Mouse (Mus musculus) liver, embryonic 12.5 days (tissue): ENCODE data around the gene Olfr68. TPM values are rescaled to one million over a fixed set of nuclear protein-coding genes. Genes with fewer than 3 reads are reported as not detected.
"Not testable (repeated sequence)": the region's sequence is repeated elsewhere in the genome, so short reads cannot be mapped to it uniquely, and the experiment has no call there.

Source experiments
- ATAC-seq: fragments of 200-750 bp; cut with Nextera tagmentation; 2 replicates; pipeline ENCODE4 v1.8.0; 2017; ENCODE audit warnings: moderate number of reproducible peaks, mild to moderate bottlenecking, moderate library complexity
- H3K27ac ChIP-seq: fragments of 300-500 bp; sonication (generic); 2 replicates; pipeline ENCODE4 v1.5.1; 2016; ENCODE audit warnings: mild to moderate bottlenecking
- H3K27me3 ChIP-seq: fragments of 300-500 bp; sonication (generic); replicated peaks from 2 replicates; pipeline ENCODE4 v1.6.1; 2016; ENCODE audit warnings: mild to moderate bottlenecking, moderate library complexity
- H3K36me3 ChIP-seq: fragments of 300-500 bp; sonication (generic); 2 replicates; pipeline ENCODE4 v1.6.1; 2016; ENCODE audit warnings: mild to moderate bottlenecking, moderate library complexity
- H3K4me1 ChIP-seq: fragments of 300-500 bp; sonication (generic); 2 replicates; pipeline ENCODE4 v1.6.1; 2016
- H3K4me2 ChIP-seq: fragments of 300-500 bp; sonication (generic); 2 replicates; pipeline ENCODE4 v1.6.1; 2016; ENCODE audit warnings: mild to moderate bottlenecking, moderate library complexity
- H3K4me3 ChIP-seq: fragments of 300-500 bp; sonication (generic); 2 replicates; pipeline ENCODE4 v1.5.1; 2016; ENCODE audit warnings: mild to moderate bottlenecking, moderate library complexity
- H3K9ac ChIP-seq: fragments of 300-500 bp; sonication (generic); 2 replicates; pipeline ENCODE4 v1.6.1; 2016; ENCODE audit warnings: mild to moderate bottlenecking, moderate library complexity
- H3K9me3 ChIP-seq: fragments of 300-500 bp; sonication (generic); replicated peaks from 2 replicates; pipeline ENCODE4 v1.6.1; 2016; ENCODE audit warnings: mild to moderate bottlenecking, moderate library complexity
- WGBS: fragments of 180-500 bp; shearing (Covaris S2); methylation state at CpG from one replicate; pipeline ENCODE4 v1.1.7; 2016; ENCODE audit not compliant: insufficient replicate concordance; 5-methylcytosine and 5-hydroxymethylcytosine counted together
- polyA plus RNA-seq: library from polyadenylated mRNA; unstranded; fragments of >200 nt; fragmentation: Nextera tagmentation; extraction: Ambion mirVana; gene quantifications from 2 replicates; pipeline ENCODE4 v1.2.1, GENCODE M21; 2016

The Olfr68 gene
- not detected in 2 replicates for polyA plus RNA-seq

DNA sequence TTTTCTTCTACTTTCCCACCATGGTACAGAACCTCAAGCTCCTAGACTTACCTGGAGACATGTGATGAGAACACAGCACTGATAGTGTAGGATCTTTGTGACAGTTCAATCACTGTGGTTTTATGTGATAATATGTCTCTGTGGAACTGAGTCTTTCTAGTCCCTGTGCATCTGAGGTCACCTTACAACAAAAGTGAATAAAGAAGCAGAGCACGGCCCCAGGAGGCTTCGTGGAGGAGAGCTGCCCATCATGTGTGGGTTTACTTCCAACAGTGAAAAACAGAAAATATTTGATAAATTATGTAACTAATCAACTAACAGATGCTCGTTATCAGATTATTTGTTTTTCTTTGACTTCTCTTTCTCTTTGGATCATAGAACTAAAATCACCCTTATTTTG is at the start of gene Olfr68:
TSS of gene Olfr68 (minus strand) at position 101 of the 400 bp plus-strand sequence.
- Histone ChIP-seq H3K36me3 (no peaks in the 10 kb centered on the region), H3K4me2 (no peak within 1 kb of the TSS), H3K4me1 (peaks cover 8% of the 10 kb centered on the region; the same call in 1 of the 2 replicates), H3K9ac (no peak within 1 kb of the TSS), H3K4me3 (no peak within 1 kb of the TSS), H3K9me3 (no peaks in the 10 kb centered on the region), H3K27me3 (no peaks in the 10 kb centered on the region), H3K27ac (no peak within 1 kb of the TSS)
- 65% methylated on average over 3 of the region's 3 CpGs for WGBS
- ATAC-seq, result no peak

DNA sequence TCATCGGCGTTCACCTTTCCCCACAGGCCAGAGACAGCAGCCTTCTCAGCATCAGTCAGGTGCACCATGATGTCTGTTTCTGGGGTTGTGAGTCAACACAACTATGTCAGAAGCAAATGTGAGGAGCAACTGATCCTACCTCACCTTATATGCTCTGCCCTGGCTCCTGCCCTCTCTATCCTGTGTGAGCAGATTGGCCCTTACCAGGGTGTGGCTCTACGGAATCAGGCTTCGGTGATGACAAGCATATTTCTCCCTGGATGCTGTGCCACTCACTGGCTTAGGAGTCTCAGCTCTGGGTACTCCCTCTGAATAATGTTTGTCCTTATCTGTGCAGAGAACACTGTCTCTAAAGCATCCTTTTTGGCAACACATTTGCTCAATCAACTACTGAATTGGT is 48.3 kb upstream of the Olfr68 start, which contains the start of gene Hbb-bs:
TSS of gene Hbb-bs (minus strand) at position 289 of the 400 bp plus-strand sequence.
- Histone ChIP-seq H3K36me3 (no peaks in the 10 kb centered on the region), H3K4me2 (peak within 1 kb of the TSS; percentile 49), H3K4me3 (peak within 1 kb of the TSS; percentile 51), H3K27ac (peak within 1 kb of the TSS; percentile 97), H3K9ac (peak within 1 kb of the TSS; percentile 71), H3K9me3 (no peaks in the 10 kb centered on the region), H3K4me1 (peaks cover 45% of the 10 kb centered on the region), H3K27me3 (no peaks in the 10 kb centered on the region)
- WGBS, result 42% methylated on average over 4 of the region's 4 CpGs
- peak; percentile 88 for ATAC-seq

DNA sequence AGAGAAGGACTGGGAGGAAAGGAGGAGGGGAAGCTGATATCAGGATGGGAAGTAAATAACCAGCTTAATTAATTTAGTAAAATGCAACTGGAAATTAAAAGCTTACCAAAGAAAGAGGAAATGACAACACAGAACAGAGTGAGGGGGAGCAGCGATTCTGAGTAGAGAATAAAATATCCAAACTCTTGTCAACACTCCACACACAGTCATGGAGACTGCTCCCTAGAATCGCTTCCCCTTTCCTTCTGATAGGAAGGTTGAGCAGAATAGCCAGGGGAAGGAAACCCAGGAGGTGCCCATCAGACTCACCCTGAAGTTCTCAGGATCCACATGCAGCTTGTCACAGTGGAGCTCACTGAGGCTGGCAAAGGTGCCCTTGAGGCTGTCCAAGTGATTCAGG is 47.6 kb upstream of the Olfr68 start:
- H3K9me3 ChIP-seq, H3K4me3 ChIP-seq, ATAC-seq, H3K36me3 ChIP-seq, H3K27me3 ChIP-seq, H3K4me2 ChIP-seq, H3K27ac ChIP-seq, H3K9ac ChIP-seq: not testable (repeated sequence)
- no CpG with 5 or more reads among the region's 2 CpGs for WGBS
- H3K4me1 ChIP-seq, result peaks cover 48% of the 10 kb centered on the region

DNA sequence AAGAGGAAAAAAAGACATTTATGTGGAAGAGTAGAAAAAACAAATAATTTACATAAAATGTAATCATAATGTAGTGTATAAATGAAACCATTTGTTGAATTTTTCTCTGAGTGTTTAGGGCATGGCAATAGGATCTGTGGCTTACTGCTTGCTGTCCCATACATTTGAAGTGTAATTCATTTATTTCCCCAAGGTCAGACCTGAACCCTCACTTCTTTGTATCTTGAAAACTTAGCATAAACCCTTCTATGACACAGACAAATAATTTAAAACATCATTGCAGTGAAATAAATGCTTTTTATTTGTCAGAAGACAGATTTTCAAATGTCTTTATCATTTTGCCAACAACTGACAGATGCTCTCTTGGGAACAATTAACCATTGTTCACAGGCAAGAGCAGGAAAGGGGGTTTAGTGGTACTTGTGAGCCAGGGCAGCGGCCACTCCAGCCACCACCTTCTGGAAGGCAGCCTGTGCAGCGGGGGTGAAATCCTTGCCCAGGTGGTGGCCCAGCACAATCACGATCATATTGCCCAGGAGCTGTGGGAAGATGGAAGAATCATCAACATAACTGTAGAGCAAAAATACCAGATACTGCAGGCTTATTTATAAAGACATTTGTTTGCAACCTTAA is 46.9 kb upstream of the Olfr68 start:
- peak overlapping the region; percentile 99 for H3K27ac ChIP-seq
- peak; percentile 72 for ATAC-seq
- WGBS, result 47% methylated on average over 3 of the region's 3 CpGs
- H3K36me3 ChIP-seq, result no peaks in the 10 kb centered on the region
- no peaks in the 10 kb centered on the region for H3K9me3 ChIP-seq
- peaks cover 48% of the 10 kb centered on the region for H3K4me1 ChIP-seq
- H3K27me3 ChIP-seq, result no peaks in the 10 kb centered on the region
- peak overlapping the region; percentile 71 for H3K9ac ChIP-seq
- peak overlapping the region; percentile 54 for H3K4me2 ChIP-seq
- peak overlapping the region; percentile 53 for H3K4me3 ChIP-seq

DNA sequence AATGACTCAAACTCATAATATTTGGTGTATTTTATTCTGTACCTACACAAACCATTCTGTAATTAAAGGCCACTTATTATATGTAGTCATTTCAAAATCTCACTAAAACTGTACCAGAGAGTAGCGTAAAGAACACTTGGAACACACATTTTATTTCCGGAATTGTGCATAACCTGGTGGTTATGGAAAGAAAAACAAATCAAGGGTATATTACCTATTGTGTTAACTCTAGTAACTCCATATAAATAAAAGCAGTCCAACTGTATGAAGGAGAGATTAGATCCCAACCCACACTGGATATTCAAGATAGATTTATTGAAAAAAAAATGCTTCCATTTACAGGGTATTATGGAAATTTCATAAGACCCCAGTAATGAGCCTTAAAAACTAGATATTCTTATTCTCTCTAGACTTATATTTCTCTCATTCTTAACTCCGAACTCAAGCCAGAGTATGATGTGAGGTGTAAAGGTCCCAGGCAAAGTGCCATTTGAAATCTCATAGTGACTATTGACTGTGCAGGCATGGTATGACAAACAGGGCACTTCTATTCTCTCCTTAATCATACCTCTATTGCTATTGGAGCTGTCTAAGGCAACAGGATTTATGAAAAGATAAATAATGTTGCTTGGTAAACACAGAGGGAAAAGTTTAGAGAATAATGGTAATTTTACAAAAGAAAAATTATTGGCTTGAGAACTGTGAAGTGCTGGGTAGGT is 46.2 kb upstream of the Olfr68 start:
- ATAC-seq, result peak; percentile 83

DNA sequence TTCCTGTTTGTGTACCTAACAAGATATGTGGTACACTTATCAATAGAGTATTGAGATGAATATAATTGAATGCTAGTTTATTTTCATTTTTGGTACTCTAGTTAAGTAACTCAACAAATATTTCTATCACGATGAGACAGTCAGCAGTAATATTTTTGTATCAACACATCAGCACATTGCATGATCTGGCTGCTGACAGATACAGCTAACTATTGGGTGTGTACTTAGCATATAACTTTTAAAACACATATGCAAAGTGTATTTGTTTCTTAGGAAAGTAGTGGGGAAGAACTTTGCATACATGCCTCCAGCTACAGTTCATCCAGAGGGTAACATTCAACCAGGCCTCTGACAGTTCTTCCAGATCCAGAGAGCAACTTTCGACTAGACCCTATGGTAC is 45.1 kb upstream of the Olfr68 start:
- H3K36me3 ChIP-seq, result no peaks in the 10 kb centered on the region
- ATAC-seq, result no peak
- H3K4me3 ChIP-seq, result peak overlapping the region; percentile 41
- H3K27me3 ChIP-seq, result no peaks in the 10 kb centered on the region
- H3K9ac ChIP-seq, result peak overlapping the region; percentile 70
- H3K4me1 ChIP-seq, result peaks cover 34% of the 10 kb centered on the region
- H3K4me2 ChIP-seq, result peak overlapping the region; percentile 61
- peak overlapping the region; percentile 99 for H3K27ac ChIP-seq
- H3K9me3 ChIP-seq, result no peaks in the 10 kb centered on the region
- WGBS, result 60% methylated on average over 2 of the region's 2 CpGs

More for the DNA sequence above, 46.2 kb upstream of the Olfr68 start:
- Histone ChIP-seq H3K4me2 (peak overlapping the region; percentile 61), H3K4me1 (peaks cover 44% of the 10 kb centered on the region), H3K4me3 (peak overlapping the region; percentile 41), H3K27me3 (no peaks in the 10 kb centered on the region), H3K9ac (0 out of 2 replicates have a peak overlapping the region, but pooled peaks have one; percentile 24), H3K9me3 (no peaks in the 10 kb centered on the region), H3K27ac (peak overlapping the region; percentile 99), H3K36me3 (no peaks in the 10 kb centered on the region)
- 73% methylated on average over 3 of the region's 3 CpGs for WGBS

DNA sequence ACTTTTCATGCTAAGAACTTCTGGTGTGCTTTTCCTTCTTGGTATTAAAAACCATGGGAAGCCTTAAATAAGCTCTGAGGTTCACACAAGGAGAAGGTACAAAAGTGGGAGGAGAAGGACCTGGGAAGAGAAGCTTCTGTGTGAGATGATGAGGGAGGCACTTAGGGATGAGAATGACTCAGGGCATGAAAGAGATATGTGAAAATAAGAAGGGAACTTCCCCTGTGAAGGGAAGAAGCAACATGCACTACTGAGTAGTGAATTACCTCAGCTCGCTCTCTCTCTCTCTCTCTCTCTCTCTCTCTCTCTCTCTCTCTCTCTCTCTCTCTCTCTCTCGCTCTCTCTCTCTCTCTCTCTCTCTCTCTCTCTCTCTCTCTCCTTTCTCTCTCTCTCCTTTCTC is 35.6 kb upstream of the Olfr68 start:
- ATAC-seq, H3K36me3 ChIP-seq, H3K27me3 ChIP-seq, H3K9me3 ChIP-seq: not testable (repeated sequence)
- no CpG with 5 or more reads among the region's 2 CpGs for WGBS
- peak overlapping the region; percentile 78 for H3K9ac ChIP-seq
- H3K4me3 ChIP-seq, result peak overlapping the region; percentile 41
- peak overlapping the region; percentile 96 for H3K27ac ChIP-seq
- peak overlapping the region; percentile 67 for H3K4me2 ChIP-seq
- peaks cover 24% of the 10 kb centered on the region for H3K4me1 ChIP-seq

DNA sequence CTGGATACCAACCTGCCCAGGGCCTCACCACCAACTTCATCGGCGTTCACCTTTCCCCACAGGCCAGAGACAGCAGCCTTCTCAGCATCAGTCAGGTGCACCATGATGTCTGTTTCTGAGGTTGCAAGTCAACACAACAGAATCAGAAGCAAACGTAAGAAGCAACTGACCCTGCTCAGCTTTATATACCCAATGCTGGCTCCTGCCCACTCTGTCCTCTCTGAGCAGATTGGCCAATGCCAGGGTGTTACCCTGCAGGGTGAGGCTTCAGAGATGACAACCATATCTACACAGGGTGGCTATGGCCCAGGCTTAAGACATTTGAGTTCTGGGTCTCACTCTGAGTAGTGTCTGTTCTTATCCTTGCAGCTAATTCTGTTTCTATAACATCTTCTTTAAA is 34.3 kb upstream of the Olfr68 start, which contains the start of gene Hbb-bt:
TSS of gene Hbb-bt (minus strand) at position 231 of the 400 bp plus-strand sequence.
- peak; percentile 83 for ATAC-seq
- peak within 1 kb of the TSS; percentile 96 for H3K27ac ChIP-seq
- H3K4me3 ChIP-seq, result peak within 1 kb of the TSS; percentile 58
- no peaks in the 10 kb centered on the region for H3K9me3 ChIP-seq
- no peaks in the 10 kb centered on the region for H3K27me3 ChIP-seq
- H3K9ac ChIP-seq, result peak within 1 kb of the TSS; percentile 78
- H3K36me3 ChIP-seq, result no peaks in the 10 kb centered on the region
- peak within 1 kb of the TSS; percentile 67 for H3K4me2 ChIP-seq
- WGBS, result 47% methylated on average over 3 of the region's 3 CpGs
- H3K4me1 ChIP-seq, result peaks cover 37% of the 10 kb centered on the region

DNA sequence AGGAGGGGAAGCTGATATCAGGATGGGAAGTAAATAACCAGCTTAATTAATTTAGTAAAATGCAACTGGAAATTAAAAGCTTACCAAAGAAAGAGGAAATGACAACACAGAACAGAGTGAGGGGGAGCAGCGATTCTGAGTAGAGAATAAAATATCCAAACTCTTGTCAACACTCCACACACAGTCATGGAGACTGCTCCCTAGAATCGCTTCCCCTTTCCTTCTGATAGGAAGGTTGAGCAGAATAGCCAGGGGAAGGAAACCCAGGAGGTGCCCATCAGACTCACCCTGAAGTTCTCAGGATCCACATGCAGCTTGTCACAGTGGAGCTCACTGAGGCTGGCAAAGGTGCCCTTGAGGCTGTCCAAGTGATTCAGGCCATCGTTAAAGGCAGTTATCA is 33.7 kb upstream of the Olfr68 start:
- H3K4me1 ChIP-seq, result peaks cover 40% of the 10 kb centered on the region
- not testable (repeated sequence) for H3K36me3 ChIP-seq, H3K27me3 ChIP-seq, H3K4me2 ChIP-seq, H3K27ac ChIP-seq, H3K9ac ChIP-seq, ATAC-seq, H3K9me3 ChIP-seq
- peak overlapping the region; percentile 58 for H3K4me3 ChIP-seq
- WGBS, result no CpG with 5 or more reads among the region's 3 CpGs

DNA sequence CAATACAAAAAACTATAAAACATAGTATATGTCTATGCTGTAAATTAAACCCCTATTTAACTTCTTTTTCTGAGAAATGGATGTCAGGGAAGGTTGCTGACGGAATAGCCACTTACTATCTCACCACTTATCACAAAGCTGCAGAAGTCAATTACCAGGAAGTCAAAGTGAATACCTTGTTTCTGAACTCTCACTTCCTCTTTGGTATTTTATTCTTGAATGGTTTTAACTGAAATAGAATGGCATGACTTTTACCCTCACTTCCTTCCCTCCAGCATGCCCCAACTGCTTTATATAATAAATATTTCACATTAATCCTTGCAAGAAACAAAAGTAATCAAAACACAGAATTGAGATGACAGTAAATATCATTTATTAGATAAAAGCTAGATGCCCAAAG is 32.7 kb upstream of the Olfr68 start:
- H3K36me3 ChIP-seq, result no peaks in the 10 kb centered on the region
- ATAC-seq, result peak; percentile 5; the same call in 1 of the 2 replicates
- peak overlapping the region; percentile 63 for H3K4me2 ChIP-seq
- H3K4me3 ChIP-seq, result peak overlapping the region; percentile 63
- WGBS, result 9% methylated on average over 1 of the region's 1 CpGs
- no peaks in the 10 kb centered on the region for H3K9me3 ChIP-seq
- peak overlapping the region; percentile 78 for H3K9ac ChIP-seq
- H3K27ac ChIP-seq, result peak overlapping the region; percentile 99
- H3K27me3 ChIP-seq, result no peaks in the 10 kb centered on the region
- H3K4me1 ChIP-seq, result peaks cover 50% of the 10 kb centered on the region

DNA sequence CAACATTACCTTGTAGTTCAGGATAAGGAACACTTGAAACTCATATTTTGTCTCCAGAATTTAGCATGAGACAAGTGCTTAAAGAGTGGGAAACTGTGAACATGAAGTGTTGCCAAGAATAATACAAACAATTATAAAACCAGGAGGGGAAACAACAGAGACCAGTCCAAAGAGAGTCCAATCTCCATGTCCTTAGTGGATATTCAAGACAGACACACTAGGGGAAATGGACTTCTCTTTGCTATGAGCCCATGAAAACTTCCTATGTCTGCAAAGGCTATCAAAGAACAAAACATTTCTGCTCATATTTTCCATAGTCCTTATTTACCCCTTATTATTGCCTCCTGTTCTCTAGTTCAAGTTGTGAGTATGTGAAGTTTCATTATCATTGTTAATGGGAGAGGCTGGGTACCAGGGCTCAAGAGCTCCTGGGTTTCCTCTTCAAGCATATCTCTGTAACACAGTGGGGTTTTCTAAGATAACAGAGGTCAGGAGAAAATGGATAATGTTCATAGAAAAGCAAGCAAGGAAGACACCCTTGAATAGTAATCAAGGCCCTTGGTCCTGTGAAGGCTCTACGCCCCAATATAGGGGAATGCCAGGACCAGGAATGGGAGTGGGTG is 31.8 kb upstream of the Olfr68 start:
- Histone ChIP-seq H3K27me3 (no peaks in the 10 kb centered on the region), H3K4me3 (peak overlapping the region; percentile 36), H3K4me1 (peaks cover 57% of the 10 kb centered on the region), H3K36me3 (no peaks in the 10 kb centered on the region), H3K27ac (peak overlapping the region; percentile 95), H3K4me2 (peak overlapping the region; percentile 65), H3K9ac (peak overlapping the region; percentile 68), H3K9me3 (no peaks in the 10 kb centered on the region)
- ATAC-seq, result peak; percentile 73
- WGBS, result 8% methylated on average over 1 of the region's 1 CpGs

DNA sequence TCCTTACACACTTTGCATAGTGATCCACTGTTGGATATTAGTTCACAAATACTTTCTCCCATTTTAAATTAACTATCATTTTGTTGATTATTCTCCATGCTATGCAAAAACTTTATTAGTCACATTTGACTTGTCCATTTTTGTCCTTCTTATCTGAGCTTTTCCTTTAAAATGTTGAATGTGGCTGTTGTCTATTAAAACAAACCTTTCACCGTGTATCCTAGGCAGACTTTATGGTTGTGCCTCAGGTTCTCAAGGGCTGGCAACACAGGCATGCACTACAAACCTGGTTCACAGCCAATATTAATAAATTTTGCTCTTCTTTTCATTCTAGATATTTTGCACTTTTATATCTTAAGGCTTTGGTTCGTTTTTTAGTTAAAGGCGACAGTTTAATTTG is 31.2 kb upstream of the Olfr68 start:
- H3K27me3 ChIP-seq, result no peaks in the 10 kb centered on the region
- H3K9me3 ChIP-seq, result no peaks in the 10 kb centered on the region
- H3K27ac ChIP-seq, result peak overlapping the region; percentile 95
- WGBS, result 37% methylated on average over 3 of the region's 3 CpGs
- ATAC-seq, result peak; percentile 21; the same call in 1 of the 2 replicates
- no peaks in the 10 kb centered on the region for H3K36me3 ChIP-seq
- peak overlapping the region; percentile 30 for H3K4me3 ChIP-seq
- peak overlapping the region; percentile 68; the same call in 1 of the 2 replicates for H3K9ac ChIP-seq
- H3K4me1 ChIP-seq, result peaks cover 52% of the 10 kb centered on the region
- H3K4me2 ChIP-seq, result peak overlapping the region; percentile 65
